Mouse (Mus musculus) myocyte (in vitro differentiated cells): ENCODE data around the gene Eid3. TPM values are rescaled to one million over a fixed set of nuclear protein-coding genes. Genes with fewer than 3 reads are reported as not detected.

Experiments used
- H3K27me3 ChIP-seq: one replicate; pipeline ENCODE4 v1.6.1; 2011; ENCODE audit not compliant: control insufficient read depth, insufficient read depth, insufficient read length
- H3K36me3 ChIP-seq: one replicate; pipeline ENCODE4 v1.6.1; 2011; ENCODE audit not compliant: control insufficient read depth, insufficient read depth
- H3K4me2 ChIP-seq: one replicate; pipeline ENCODE4 v1.6.1; 2011; ENCODE audit warnings: low read depth, control low read depth
- H3K4me3 ChIP-seq: one replicate; pipeline ENCODE4 v1.5.1; 2011; ENCODE audit warnings: mild to moderate bottlenecking, control low read depth, moderate library complexity
- H3K79me2 ChIP-seq: one replicate; pipeline ENCODE4 v1.6.1; 2011; ENCODE audit not compliant: control insufficient read depth, insufficient read depth
- H3ac ChIP-seq: one replicate; pipeline ENCODE4 v1.6.1; 2011; ENCODE audit not compliant: control insufficient read depth, insufficient read length
- CEBPB ChIP-seq: IDR thresholded peaks from 2 replicates; pipeline ENCODE4 v1.6.1; 2011; ENCODE audit warnings: mild to moderate bottlenecking, moderate library complexity; ENCODE audit not compliant: poor library complexity, insufficient read depth, severe bottlenecking
- E2F4 ChIP-seq: IDR thresholded peaks from one replicate; pipeline ENCODE4 v1.6.1; 2011; ENCODE audit warnings: mild to moderate bottlenecking, control low read depth, moderate library complexity; ENCODE audit not compliant: insufficient read depth
- MAX ChIP-seq: IDR thresholded peaks from one replicate; pipeline ENCODE4 v1.6.1; 2011; ENCODE audit warnings: low read depth, mild to moderate bottlenecking, control low read depth
- MYOD1 ChIP-seq, 3 experiments: IDR thresholded peaks; one replicate each; pipeline ENCODE4 v1.6.1; 2011; ENCODE audit warnings: control low read depth in 2 of 3, low read depth in 2 of 3, mild to moderate bottlenecking in 2 of 3, moderate library complexity in 1 of 3; ENCODE audit not compliant: insufficient read length in 2 of 3, control insufficient read depth in 1 of 3
- MYOG ChIP-seq, 3 experiments: IDR thresholded peaks; one replicate each; pipeline ENCODE4 v1.6.1; 2011; ENCODE audit warnings: control low read depth in 2 of 3, low read depth in 2 of 3, mild to moderate bottlenecking in 2 of 3; ENCODE audit not compliant: insufficient read length in 2 of 3, control insufficient read depth in 1 of 3, insufficient read depth in 1 of 3
- POLR2A ChIP-seq: IDR thresholded peaks from one replicate; pipeline ENCODE4 v1.6.1; 2011; ENCODE audit warnings: low read depth, mild to moderate bottlenecking, control low read depth, moderate library complexity; ENCODE audit not compliant: insufficient read length
- POLR2AphosphoS2 ChIP-seq: IDR thresholded peaks from one replicate; pipeline ENCODE4 v1.6.1; 2011; ENCODE audit warnings: low read depth, control low read depth; ENCODE audit not compliant: insufficient read length
- REST ChIP-seq: IDR thresholded peaks from one replicate; pipeline ENCODE4 v1.6.1; 2011; ENCODE audit warnings: mild to moderate bottlenecking, control low read depth, moderate library complexity; ENCODE audit not compliant: insufficient read depth, insufficient read length
- SRF ChIP-seq: IDR thresholded peaks from one replicate; pipeline ENCODE4 v1.6.1; 2011; ENCODE audit warnings: low read depth; ENCODE audit not compliant: control insufficient read depth, insufficient read length
- TCF12 ChIP-seq: IDR thresholded peaks from one replicate; pipeline ENCODE4 v1.6.1; 2011; ENCODE audit warnings: mild to moderate bottlenecking, control low read depth; ENCODE audit not compliant: poor library complexity, insufficient read depth, severe bottlenecking
- TCF3 ChIP-seq: IDR thresholded peaks from one replicate; pipeline ENCODE4 v1.6.1; 2011; ENCODE audit warnings: low read depth, control low read depth; ENCODE audit not compliant: insufficient read length
- USF1 ChIP-seq: IDR thresholded peaks from one replicate; pipeline ENCODE4 v1.6.1; 2011; ENCODE audit warnings: low read depth, mild to moderate bottlenecking, control low read depth, moderate library complexity
- polyA plus RNA-seq: library from polyadenylated mRNA; unstranded; fragments of >200 nt; fragmentation: generic; extraction: Trizol; gene quantifications from one replicate; pipeline ENCODE4 v1.2.1, GENCODE M21; 2012; ENCODE audit warnings: missing spikeins

Gene Eid3
- polyA plus RNA-seq, 1 experiment, result 0.43 TPM

- Histone ChIP-seq H3K27me3 (no peaks in the 10 kb centered on the region), H3K36me3 (no peaks in the 10 kb centered on the region), H3K79me2 (no peaks in the 10 kb centered on the region), H3K4me3 (no peak overlapping the region), H3K4me2 (no peak overlapping the region), H3ac (no peak overlapping the region)
- no peak for TF ChIP-seq SRF
- no peak for TF ChIP-seq E2F4
- TF ChIP-seq CEBPB, result no peak
- TF ChIP-seq POLR2A, result no peak
- TF ChIP-seq POLR2AphosphoS2, result no peak
- TF ChIP-seq TCF12, result no peak
- no peak for TF ChIP-seq TCF3
- TF ChIP-seq MYOG (IDR thresholded peaks at IDR 0.05; ENCODE audit: control insufficient read depth in 1 of 3, insufficient read depth in 1 of 3, insufficient read length in 2 of 3, low read depth in 2 of 3), result no peak
Observed at GRCm38 (mm10) chr10:82908526-82908925, 42.1 kb downstream of the Eid3 start.

GRCm38 (mm10) chr10:82909382-82909781 is 43.0 kb downstream of the Eid3 start:
- Histone ChIP-seq H3K4me2 (peak overlapping the region; percentile 35), H3K36me3 (no peaks in the 10 kb centered on the region), H3K4me3 (no peak overlapping the region), H3K27me3 (no peaks in the 10 kb centered on the region), H3ac (no peak overlapping the region), H3K79me2 (no peaks in the 10 kb centered on the region)
- TF ChIP-seq MYOG (IDR thresholded peaks at IDR 0.05; ENCODE audit: control insufficient read depth in 1 of 3, insufficient read depth in 1 of 3, insufficient read length in 2 of 3, low read depth in 2 of 3) (no peak), MYOD1 (IDR thresholded peaks at IDR 0.05; ENCODE audit: control insufficient read depth in 1 of 3, insufficient read length in 2 of 3, low read depth in 2 of 3) (no peak), USF1 (no peak), SRF (no peak), POLR2AphosphoS2 (no peak), REST (no peak), MAX (no peak), TCF12 (no peak), CEBPB (no peak), E2F4 (no peak), POLR2A (no peak), TCF3 (no peak)

GRCm38 (mm10) chr10:82910198-82910597 is 43.8 kb downstream of the Eid3 start:
- no peak overlapping the region for H3K4me2 ChIP-seq
- H3K79me2 ChIP-seq, result no peaks in the 10 kb centered on the region
- no peak overlapping the region for H3ac ChIP-seq
- TF ChIP-seq USF1 (no peak), POLR2AphosphoS2 (no peak), TCF12 (no peak), MAX (no peak)
- no peak overlapping the region for H3K4me3 ChIP-seq
- no peaks in the 10 kb centered on the region for H3K27me3 ChIP-seq
- no peaks in the 10 kb centered on the region for H3K36me3 ChIP-seq

- H3ac ChIP-seq, result no peak overlapping the region
- no peaks in the 10 kb centered on the region for H3K79me2 ChIP-seq
- no peaks in the 10 kb centered on the region for H3K27me3 ChIP-seq
- no peak overlapping the region for H3K4me3 ChIP-seq
- TF ChIP-seq USF1 (no peak), REST (no peak), TCF3 (no peak), MYOD1 (IDR thresholded peaks at IDR 0.05; ENCODE audit: control insufficient read depth in 1 of 3, insufficient read length in 2 of 3, low read depth in 2 of 3) (no peak), MAX (no peak), MYOG (IDR thresholded peaks at IDR 0.05; ENCODE audit: control insufficient read depth in 1 of 3, insufficient read depth in 1 of 3, insufficient read length in 2 of 3, low read depth in 2 of 3) (no peak), TCF12 (no peak), SRF (no peak), POLR2AphosphoS2 (no peak), E2F4 (no peak)
- H3K36me3 ChIP-seq, result no peaks in the 10 kb centered on the region
- H3K4me2 ChIP-seq, result no peak overlapping the region
Observed at GRCm38 (mm10) chr10:82913238-82913637, 46.8 kb downstream of the Eid3 start.

GRCm38 (mm10) chr10:82913772-82914171 is 47.3 kb downstream of the Eid3 start:
- H3K36me3 ChIP-seq, result no peaks in the 10 kb centered on the region
- TF ChIP-seq CEBPB (no peak), TCF3 (no peak), USF1 (no peak), POLR2A (no peak), REST (no peak), TCF12 (no peak), SRF (no peak), MYOG (IDR thresholded peaks at IDR 0.05; ENCODE audit: control insufficient read depth in 1 of 3, insufficient read depth in 1 of 3, insufficient read length in 2 of 3, low read depth in 2 of 3) (no peak), MAX (no peak), POLR2AphosphoS2 (no peak), E2F4 (no peak), MYOD1 (IDR thresholded peaks at IDR 0.05; ENCODE audit: control insufficient read depth in 1 of 3, insufficient read length in 2 of 3, low read depth in 2 of 3) (no peak)
- no peaks in the 10 kb centered on the region for H3K27me3 ChIP-seq
- no peak overlapping the region for H3ac ChIP-seq
- H3K4me3 ChIP-seq, result no peak overlapping the region
- no peaks in the 10 kb centered on the region for H3K79me2 ChIP-seq
- H3K4me2 ChIP-seq, result no peak overlapping the region

Other genes starting within 250 kb of the Eid3 start
- 13.4 TPM for gene 1190007I07Rik, start 243.4 kb upstream of the Eid3 start, polyA plus RNA-seq
- 18.2 TPM for gene Tdg, start 236.8 kb upstream of the Eid3 start, polyA plus RNA-seq
- 2.8 TPM for gene Glt8d2, start 176.0 kb upstream of the Eid3 start, polyA plus RNA-seq
- 13.0 TPM for gene Hcfc2, start 170.5 kb upstream of the Eid3 start, polyA plus RNA-seq
- gene Nfyb, start 102.5 kb upstream of the Eid3 start, polyA plus RNA-seq, result 7.4 TPM
- gene Txnrd1, start 32.7 kb upstream of the Eid3 start, polyA plus RNA-seq, result 77.0 TPM
- gene Chst11, start 118.9 kb downstream of the Eid3 start, polyA plus RNA-seq, result 12.1 TPM